Mouse (Mus musculus): Measurements from ENCODE around the gene Rapgef1. TPM values are rescaled to one million over a fixed set of nuclear protein-coding genes. Genes with fewer than 3 reads are reported as not detected.

Gene Rapgef1
- total RNA-seq, 1 experiment = 48.5 TPM

DNA sequence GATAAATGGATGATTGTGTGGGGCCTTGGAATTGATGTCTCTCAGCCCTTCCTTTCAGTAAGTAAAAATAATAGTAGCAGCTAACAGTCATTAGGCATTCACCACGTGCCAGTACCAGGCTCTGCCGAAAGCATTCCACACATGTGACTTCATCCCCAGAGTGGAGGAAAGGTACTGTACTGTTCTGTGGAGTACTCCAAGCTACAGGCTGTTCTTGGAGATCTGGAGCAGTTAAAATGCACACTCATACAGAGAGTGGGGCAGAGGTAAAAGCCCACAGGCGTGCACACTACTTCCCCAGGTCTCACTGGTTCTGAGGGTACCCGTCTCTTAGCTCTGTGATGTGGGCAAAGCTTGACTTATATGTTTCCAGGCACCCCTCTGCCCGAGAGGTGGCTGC, 8.7 kb downstream of the Rapgef1 start:
- Histone ChIP-seq H3K9me3 (ENCODE audit: control insufficient read depth, insufficient read depth, low read depth, low read length) (no peaks in the 10 kb centered on the region), H3K9ac (ENCODE audit: insufficient read depth, low read depth, low read length, poor library complexity, severe bottlenecking) (peak overlapping the region; percentile 50; the same call in 1 of the 2 replicates), H3K4me3 (ENCODE audit: insufficient read depth in 1 of 2, low read depth in 1 of 2, low read length in 2 of 2, poor library complexity in 1 of 2, severe bottlenecking in 1 of 2) (no peak overlapping the region; a peak in 1 of 4 replicates), H3K4me1 (ENCODE audit: control insufficient read depth in 2 of 2, insufficient read depth in 2 of 2, low read length in 2 of 2, poor library complexity in 1 of 2) (peaks cover 41 to 66% of the 10 kb centered on the region in 2 experiments), H3K27ac (ENCODE audit: insufficient read depth, low read depth, low read length, poor library complexity, severe bottlenecking) (peak overlapping the region; percentile 98), H3K36me3 (ENCODE audit: control insufficient read depth, insufficient read depth, low read length, poor library complexity, severe bottlenecking) (no peaks in the 10 kb centered on the region; the same call in 1 of the 2 replicates)
- no peak for DNase-seq (ENCODE audit: low read depth, low spot score)
- in situ Hi-C loops (cut with MboI; ENCODE audit: low sequenced_read_pairs in 2 of 2, unreplicated experiment in 2 of 2) = no loop called here
- TF ChIP-seq ZNF384 (IDR thresholded peaks at IDR 0.05; ENCODE audit: low read depth, low read length) (no peak), HCFC1 (IDR thresholded peaks at IDR 0.05; ENCODE audit: borderline replicate concordance, insufficient read depth, low read length) (no peak), ZC3H11A (IDR thresholded peaks at IDR 0.05; ENCODE audit: borderline replicate concordance, low read depth, low read length) (no peak), MAFK (IDR thresholded peaks at IDR 0.05; ENCODE audit: insufficient read depth, low read depth, low read length) (no peak), CHD2 (IDR thresholded peaks at IDR 0.05; ENCODE audit: low read depth, low read length) (no peak)

DNA sequence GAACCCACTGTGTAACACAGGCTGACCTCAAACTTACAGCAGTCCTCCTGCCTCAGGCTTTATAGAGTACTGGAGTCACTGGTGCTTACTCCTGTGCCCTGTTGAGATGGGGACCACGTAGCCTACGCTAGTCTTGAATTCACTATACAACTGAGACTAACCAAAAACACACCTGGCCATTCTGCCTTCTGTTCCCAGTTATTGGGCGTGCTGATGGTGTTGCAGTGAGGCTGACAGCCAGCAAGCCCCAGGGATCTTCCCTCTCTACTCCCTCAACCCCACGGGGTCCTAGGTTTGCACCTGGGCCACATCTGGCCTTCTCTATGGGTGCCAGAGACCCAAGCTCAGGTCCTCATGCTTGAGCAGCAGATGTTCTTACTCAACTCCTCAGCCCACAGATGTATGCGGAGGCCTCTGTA, 9.3 kb downstream of the Rapgef1 start:
- Histone ChIP-seq H3K36me3 (ENCODE audit: control insufficient read depth, insufficient read depth, low read length, poor library complexity, severe bottlenecking) (no peaks in the 10 kb centered on the region; the same call in 1 of the 2 replicates), H3K4me3 (ENCODE audit: insufficient read depth in 1 of 2, low read depth in 1 of 2, low read length in 2 of 2, poor library complexity in 1 of 2, severe bottlenecking in 1 of 2) (0 out of 4 replicates have a peak overlapping the region, but pooled peaks of 1 of the 2 experiments have one; percentile 7), H3K4me1 (ENCODE audit: control insufficient read depth in 2 of 2, insufficient read depth in 2 of 2, low read length in 2 of 2, poor library complexity in 1 of 2) (peaks cover 43 to 64% of the 10 kb centered on the region in 2 experiments), H3K27ac (ENCODE audit: insufficient read depth, low read depth, low read length, poor library complexity, severe bottlenecking) (peak overlapping the region; percentile 98), H3K9ac (ENCODE audit: insufficient read depth, low read depth, low read length, poor library complexity, severe bottlenecking) (peak overlapping the region; percentile 32; the same call in 1 of the 2 replicates), H3K9me3 (ENCODE audit: control insufficient read depth, insufficient read depth, low read depth, low read length) (no peaks in the 10 kb centered on the region)
- in situ Hi-C loops (cut with MboI; ENCODE audit: low sequenced_read_pairs in 2 of 2, unreplicated experiment in 2 of 2) = no loop called here
- no peak for DNase-seq (ENCODE audit: low read depth, low spot score)
- TF ChIP-seq HCFC1 (IDR thresholded peaks at IDR 0.05; ENCODE audit: borderline replicate concordance, insufficient read depth, low read length) (no peak), ZNF384 (IDR thresholded peaks at IDR 0.05; ENCODE audit: low read depth, low read length) (no peak), MAFK (IDR thresholded peaks at IDR 0.05; ENCODE audit: insufficient read depth, low read depth, low read length) (no peak), ZC3H11A (IDR thresholded peaks at IDR 0.05; ENCODE audit: borderline replicate concordance, low read depth, low read length) (no peak), CHD2 (IDR thresholded peaks at IDR 0.05; ENCODE audit: low read depth, low read length) (no peak)

DNA sequence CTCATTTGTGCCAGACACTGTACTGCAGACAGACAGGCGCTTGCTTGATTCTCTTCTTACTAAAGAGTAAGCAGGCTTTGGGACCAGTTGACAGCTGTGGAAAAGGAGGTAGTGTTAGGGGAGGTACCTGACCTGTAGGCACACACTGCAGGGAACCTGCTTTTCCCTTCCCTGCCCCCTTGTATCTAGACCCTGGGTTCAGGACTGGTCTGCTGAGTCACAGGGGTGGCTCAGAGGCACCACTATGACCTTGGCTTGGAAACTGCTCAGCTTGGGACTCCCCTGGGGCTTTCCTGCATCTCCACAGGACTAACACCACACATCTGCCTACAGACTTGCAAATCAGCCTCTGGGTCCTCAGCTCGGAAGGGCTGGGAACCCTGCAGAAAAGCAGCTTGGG, 9.8 kb downstream of the Rapgef1 start:
- in situ Hi-C loops (cut with MboI; ENCODE audit: low sequenced_read_pairs in 2 of 2, unreplicated experiment in 2 of 2) = no loop called here
- Histone ChIP-seq H3K9me3 (ENCODE audit: control insufficient read depth, insufficient read depth, low read depth, low read length) (no peaks in the 10 kb centered on the region), H3K4me1 (ENCODE audit: control insufficient read depth in 2 of 2, insufficient read depth in 2 of 2, low read length in 2 of 2, poor library complexity in 1 of 2) (peaks cover 38 to 63% of the 10 kb centered on the region in 2 experiments), H3K9ac (ENCODE audit: insufficient read depth, low read depth, low read length, poor library complexity, severe bottlenecking) (peak overlapping the region; percentile 32; the same call in 1 of the 2 replicates), H3K27ac (ENCODE audit: insufficient read depth, low read depth, low read length, poor library complexity, severe bottlenecking) (peak overlapping the region; percentile 98), H3K4me3 (ENCODE audit: insufficient read depth in 1 of 2, low read depth in 1 of 2, low read length in 2 of 2, poor library complexity in 1 of 2, severe bottlenecking in 1 of 2) (0 out of 4 replicates have a peak overlapping the region, but pooled peaks of 1 of the 2 experiments have one; percentile 7), H3K36me3 (ENCODE audit: control insufficient read depth, insufficient read depth, low read length, poor library complexity, severe bottlenecking) (no peaks in the 10 kb centered on the region; the same call in 1 of the 2 replicates)
- DNase-seq (ENCODE audit: low read depth, low spot score) = peak; percentile 76
- TF ChIP-seq MAFK (IDR thresholded peaks at IDR 0.05; ENCODE audit: insufficient read depth, low read depth, low read length) = peak; percentile 84
- TF ChIP-seq ZNF384 (IDR thresholded peaks at IDR 0.05; ENCODE audit: low read depth, low read length) = no peak

DNA sequence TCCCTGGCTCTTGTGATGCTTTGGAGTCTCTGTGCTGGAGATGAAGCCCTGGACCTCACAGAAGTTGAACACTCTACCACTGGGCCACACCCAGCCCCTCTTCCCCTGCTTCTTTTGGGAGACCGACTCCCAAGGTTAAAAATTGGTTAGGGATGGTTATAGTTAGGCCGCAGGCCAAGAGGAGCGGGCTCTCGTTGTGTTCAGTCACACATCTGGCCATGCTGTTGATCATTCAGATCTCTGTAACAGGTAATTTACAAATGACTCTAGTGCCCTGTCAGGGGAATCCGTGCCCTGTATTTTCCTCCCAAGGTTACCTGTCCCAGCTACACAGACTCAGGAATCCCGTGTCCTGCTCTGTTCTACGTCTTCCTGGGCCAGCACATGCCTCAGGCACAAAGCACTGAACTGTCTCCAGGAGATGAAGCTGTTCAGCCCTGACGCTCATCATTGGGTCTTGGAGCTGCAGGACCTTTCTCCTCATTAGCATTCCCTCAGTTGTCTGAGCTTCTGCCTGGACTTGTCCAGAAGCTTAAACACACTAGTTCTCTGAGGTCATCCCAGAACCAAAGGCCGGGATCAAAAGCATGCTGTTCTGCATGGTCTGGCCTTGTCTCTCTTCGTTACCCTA, 10.7 kb downstream of the Rapgef1 start:
- H3K4me1 ChIP-seq (ENCODE audit: control insufficient read depth in 2 of 2, insufficient read depth in 2 of 2, low read length in 2 of 2, poor library complexity in 1 of 2) = peaks cover 35 to 59% of the 10 kb centered on the region in 2 experiments
- TF ChIP-seq ZNF384 (IDR thresholded peaks at IDR 0.05; ENCODE audit: low read depth, low read length) (no peak), MAFK (IDR thresholded peaks at IDR 0.05; ENCODE audit: insufficient read depth, low read depth, low read length) (no peak), CHD2 (IDR thresholded peaks at IDR 0.05; ENCODE audit: low read depth, low read length) (no peak), HCFC1 (IDR thresholded peaks at IDR 0.05; ENCODE audit: borderline replicate concordance, insufficient read depth, low read length) (no peak), ZC3H11A (IDR thresholded peaks at IDR 0.05; ENCODE audit: borderline replicate concordance, low read depth, low read length) (no peak)
- peak overlapping the region; percentile 42; the same call in 1 of the 2 replicates for H3K9ac ChIP-seq (ENCODE audit: insufficient read depth, low read depth, low read length, poor library complexity, severe bottlenecking)
- peak overlapping the region; percentile 93 for H3K27ac ChIP-seq (ENCODE audit: insufficient read depth, low read depth, low read length, poor library complexity, severe bottlenecking)
- in situ Hi-C loops (cut with MboI; ENCODE audit: low sequenced_read_pairs in 2 of 2, unreplicated experiment in 2 of 2) = no loop called here
- peak; percentile 38 for DNase-seq (ENCODE audit: low read depth, low spot score)
- H3K36me3 ChIP-seq (ENCODE audit: control insufficient read depth, insufficient read depth, low read length, poor library complexity, severe bottlenecking) = no peaks in the 10 kb centered on the region; the same call in 1 of the 2 replicates
- H3K9me3 ChIP-seq (ENCODE audit: control insufficient read depth, insufficient read depth, low read depth, low read length) = no peaks in the 10 kb centered on the region
- H3K4me3 ChIP-seq (ENCODE audit: insufficient read depth in 1 of 2, low read depth in 1 of 2, low read length in 2 of 2, poor library complexity in 1 of 2, severe bottlenecking in 1 of 2) = peak overlapping the region in 1 of 2 experiments; percentile 14; a peak in 2 of 4 replicates

Measured in ES-E14 (cell line).